Mouse (Mus musculus) cerebellum, postnatal 4 days (tissue): ENCODE measurements around the gene Gm4846.
"Not testable (repeated sequence)": the region's sequence is repeated elsewhere in the genome, so short reads cannot be mapped to it uniquely, and the experiment has no call there.

Source experiments
- DNase-seq, 2 experiments: peaks; one replicate each; pipeline ENCODE4 v3.0.0; 2022; ENCODE audit warnings: low spot score in 2 of 2, mixed read lengths in 1 of 2

Gm4846 gene

DNA sequence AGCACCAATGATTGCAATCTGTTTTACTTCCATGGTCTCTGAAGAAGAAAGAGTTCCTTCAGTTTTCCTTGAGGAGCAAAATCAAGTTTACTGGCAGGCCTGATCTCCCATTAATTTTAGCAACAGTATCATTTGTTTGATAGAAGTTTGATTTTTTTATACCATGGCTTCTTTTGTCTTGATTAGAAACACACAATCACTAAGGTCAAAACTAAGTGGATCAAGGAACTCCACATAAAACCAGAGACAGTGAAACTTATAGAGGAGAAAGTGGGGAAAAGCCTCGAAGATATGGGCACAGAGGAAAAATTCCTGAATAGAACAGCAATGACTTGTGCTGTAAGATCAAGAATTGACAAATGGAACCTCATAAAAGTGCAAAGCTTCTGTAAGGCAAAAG is at the start of gene Gm4846:
TSS of gene Gm4846 (minus strand) at position 101 of the 400 bp plus-strand sequence.
- not testable (repeated sequence) for DNase-seq

DNA sequence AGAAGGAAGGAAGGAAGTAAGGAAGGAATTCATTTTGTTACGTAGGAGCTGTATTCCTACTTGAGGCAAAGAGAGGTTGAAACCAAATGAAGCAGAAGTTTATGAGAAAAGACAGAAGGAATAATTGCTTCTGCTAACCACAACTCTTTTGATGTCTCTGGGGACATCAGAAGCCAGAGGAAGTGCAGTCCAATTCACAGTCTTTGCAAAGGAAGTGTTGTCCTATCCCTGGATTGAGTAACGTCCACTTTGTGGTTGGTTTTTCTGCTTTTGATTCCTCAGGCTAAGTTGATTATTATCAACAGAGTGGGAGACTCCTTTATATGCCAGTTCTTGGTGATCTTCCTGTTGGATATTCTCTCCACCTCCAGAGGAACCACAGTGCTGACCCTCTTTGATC is 34.1 kb upstream of the Gm4846 start:
- not testable (repeated sequence) for DNase-seq

DNA sequence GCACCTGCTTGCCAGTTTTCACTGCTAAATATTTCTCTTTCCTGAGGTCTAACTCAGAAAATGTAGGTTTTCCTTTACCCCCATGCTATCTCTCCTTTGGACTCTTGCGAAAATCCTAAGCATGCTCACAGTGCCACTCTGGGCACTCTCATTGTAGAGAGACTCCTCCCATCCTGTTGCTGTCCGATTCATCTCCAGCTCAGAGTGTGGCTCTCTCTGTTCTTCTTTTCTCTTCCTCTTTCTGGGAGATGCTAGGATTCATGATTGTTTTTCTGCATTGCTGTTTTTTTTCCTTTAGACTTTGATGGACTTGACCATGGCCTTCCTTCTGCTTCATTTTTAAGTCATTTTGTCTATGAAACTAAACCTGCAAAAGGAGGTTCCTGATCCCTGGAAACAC is 27.3 kb upstream of the Gm4846 start:
- DNase-seq: not testable (repeated sequence)

DNA sequence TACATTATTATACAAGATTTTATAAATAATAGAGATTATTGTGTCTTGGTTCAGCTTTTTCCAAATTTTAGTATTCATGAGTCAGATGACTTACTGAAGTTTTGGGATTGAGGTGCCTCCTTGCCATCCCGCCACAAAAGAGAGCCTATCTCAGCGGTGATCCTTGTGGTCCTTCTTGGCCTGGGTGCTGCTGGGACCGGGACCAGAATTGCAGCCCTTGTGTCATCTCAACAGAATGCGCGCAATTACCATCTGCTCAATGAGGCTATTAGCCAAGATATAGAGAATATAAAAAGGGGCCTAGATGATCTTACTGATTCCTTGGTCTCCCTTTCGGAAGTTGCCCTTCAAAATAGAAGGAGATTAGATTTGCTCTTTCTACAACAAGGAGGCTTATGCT is 22.2 kb upstream of the Gm4846 start:
- not testable (repeated sequence) for DNase-seq

DNA sequence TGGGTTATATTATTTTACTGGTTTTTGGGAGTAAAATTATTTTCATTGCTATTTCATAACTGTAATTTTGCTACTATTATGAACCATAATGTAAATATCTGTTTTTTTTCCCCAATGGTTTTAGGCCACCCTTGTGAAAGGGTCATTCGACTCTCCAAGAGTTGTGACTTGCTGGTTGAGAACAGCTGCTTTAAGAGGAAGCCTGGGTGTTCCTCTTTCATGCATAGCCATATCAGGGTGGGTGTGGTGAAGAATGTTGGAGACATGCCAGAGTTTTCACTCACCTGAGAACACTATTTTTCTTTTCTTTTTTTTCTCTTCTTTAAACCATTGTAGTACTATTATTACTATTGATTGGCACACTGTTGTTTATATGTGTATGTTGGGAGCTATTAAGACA is 19.2 kb upstream of the Gm4846 start:
- DNase-seq: no peak

DNA sequence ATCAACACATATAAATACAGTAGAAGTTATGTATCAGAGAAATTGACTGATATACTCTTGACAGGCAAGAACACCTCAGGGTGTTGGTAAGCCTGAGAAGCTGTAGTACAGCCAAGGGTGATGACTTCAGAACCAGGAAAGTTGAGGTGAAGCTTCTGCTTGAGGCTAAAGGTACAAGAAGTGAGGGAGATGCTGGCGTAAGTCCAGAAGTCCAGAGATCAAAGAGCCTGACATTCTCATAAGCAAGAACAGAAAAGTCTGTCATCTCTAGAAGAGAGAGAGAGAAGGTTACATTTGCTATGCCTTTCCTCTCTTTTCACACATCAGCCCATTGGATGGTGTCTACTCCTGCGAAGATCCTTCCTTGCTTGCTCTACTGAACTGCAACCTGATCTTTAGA is 6.8 kb upstream of the Gm4846 start:
- DNase-seq: not testable (repeated sequence)

DNA sequence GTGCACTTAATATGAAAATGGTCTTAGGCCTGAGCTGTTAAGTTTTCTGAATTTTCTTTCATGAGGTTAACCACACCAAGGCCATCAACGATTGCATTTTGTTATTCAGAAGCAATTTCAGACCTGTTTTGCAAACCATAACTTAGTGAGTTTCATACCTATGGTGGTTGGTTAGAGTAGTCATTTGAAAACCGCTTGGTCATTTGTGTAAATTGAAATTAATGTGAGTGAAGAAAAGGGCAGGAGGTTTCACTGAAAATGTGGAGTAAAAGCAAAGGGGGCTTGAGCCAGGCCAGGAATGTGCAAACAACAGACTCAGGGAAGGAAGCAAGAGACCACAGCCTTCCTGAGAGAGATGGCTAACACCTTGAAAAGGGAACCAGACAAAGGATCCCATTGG is 17.9 kb downstream of the Gm4846 start:
- DNase-seq: no peak

DNA sequence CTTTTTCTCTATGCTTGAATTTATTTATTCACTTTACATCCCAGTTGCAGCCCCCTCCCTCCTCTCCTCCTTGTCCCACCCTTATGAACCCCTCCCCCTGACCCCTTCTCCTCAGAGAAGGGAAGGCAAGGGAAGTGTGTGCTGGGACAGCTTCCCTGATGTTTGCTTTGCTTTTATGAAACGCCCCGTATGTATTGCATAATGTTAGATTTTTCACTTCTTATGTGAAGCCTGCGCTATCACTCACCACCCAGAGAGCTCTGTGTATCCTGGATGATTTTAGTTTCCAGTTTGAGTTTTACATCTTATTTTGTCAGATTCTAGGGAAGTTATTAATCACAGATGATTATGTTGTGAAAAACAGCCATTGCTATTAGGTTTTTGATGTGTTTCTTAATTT is 30.2 kb downstream of the Gm4846 start:
- no peak for DNase-seq

DNA sequence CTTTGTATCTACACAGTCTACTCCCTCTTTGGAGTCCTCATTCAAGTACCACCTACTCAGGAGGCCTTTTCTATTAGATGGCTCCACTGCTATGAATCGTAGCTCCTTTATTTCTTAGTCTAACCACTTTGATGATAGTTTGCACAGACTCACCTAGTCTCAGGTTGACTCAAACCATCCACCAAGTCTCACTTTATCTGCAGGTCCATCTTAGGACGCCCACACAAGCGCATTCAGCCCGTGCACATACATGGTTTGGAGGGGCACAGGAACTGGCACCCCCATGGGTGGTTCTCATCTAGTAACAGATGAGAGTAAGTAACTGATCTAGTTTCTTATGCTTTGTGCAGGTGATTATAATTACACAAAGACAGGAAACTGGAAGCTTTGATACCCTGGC is 34.8 kb downstream of the Gm4846 start:
- DNase-seq: no peak

DNA sequence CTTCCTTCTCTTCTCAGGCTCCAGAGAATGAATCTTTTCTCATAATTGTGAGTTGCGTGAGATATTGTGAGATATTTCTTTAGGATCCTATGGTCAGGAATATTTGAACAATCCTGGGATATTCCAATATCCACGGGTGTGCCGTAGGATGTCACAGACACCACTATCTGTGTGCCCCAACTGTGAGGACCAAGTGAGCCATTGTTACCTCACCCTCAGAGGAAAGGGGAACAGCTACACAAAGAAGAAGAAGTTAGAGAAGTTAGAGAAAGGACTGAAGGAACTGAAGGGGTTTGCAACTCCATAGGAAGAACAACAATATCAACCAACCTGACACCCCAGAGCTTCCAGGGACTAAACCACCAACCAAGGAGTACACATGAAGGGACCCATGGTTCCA is 55.4 kb downstream of the Gm4846 start:
- no peak for DNase-seq

DNA sequence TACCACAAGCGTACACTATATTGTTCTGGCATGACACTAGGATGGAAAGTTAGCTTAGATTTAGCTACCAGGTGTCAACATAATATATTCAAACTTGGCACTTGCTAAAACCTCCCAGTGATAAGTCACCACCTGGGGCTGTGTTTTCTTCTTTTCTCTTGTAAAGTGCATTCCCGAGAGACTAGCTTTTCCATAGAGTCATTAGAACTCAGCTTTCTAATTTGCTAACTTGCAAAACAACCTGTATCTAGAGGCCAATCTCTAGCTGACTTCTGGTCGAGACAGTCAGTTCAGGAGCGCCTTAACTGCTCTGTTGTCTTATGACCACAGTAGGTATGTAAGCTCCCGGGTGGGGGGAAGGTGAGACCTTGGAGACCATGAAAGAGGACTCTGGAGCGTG is 58.0 kb downstream of the Gm4846 start:
- DNase-seq: no peak
